Mouse (Mus musculus): ENCODE data around the gene Otulin. TPM values are rescaled to one million over a fixed set of nuclear protein-coding genes. Genes with fewer than 3 reads are reported as not detected.

The Otulin gene
- total and polyA plus RNA-seq, 3 experiments = 18.7 to 26.1 (median 24.6) TPM

GRCm38 (mm10) chr15:27568371-27568770, 62.1 kb downstream of the Otulin start:
- WGBS = 84% methylated on average over 6 of the region's 6 CpGs

DNA sequence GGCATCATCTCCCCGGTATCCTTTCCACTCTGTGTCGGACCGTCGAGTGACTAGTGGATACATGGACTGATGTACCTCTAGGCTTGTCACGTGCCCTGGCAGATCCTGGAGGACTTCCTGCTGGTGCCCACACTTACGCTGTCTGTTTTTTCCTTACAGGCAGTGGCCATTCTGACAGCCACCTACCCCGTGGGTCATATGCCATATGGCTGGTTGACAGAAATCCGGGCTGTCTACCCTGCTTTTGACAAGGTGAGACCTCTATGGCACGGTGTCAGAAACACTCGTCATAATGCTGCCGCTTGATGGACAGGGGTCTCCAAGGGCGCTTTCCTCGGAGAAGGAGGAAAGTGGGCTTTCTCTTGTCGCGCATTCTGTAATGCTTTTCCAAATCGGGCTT, 63.1 kb downstream of the Otulin start:
- H3K36me3 ChIP-seq (ENCODE audit: control insufficient read depth, insufficient read depth, low read length) = peaks cover 4% of the 10 kb centered on the region
- DNase-seq = no peak
- H3K4me3 ChIP-seq = no peak overlapping the region
- H3K9ac ChIP-seq (ENCODE audit: low read depth, low read length) = no peak overlapping the region
- H3K79me2 ChIP-seq (replicated peaks; ENCODE audit: control insufficient read depth, insufficient read depth, low read length) = no peaks in the 10 kb centered on the region
- intact Hi-C loops (cut with DNase I) = no loop called here
- H3K4me1 ChIP-seq (ENCODE audit: control insufficient read depth, insufficient read depth, low read length) = peaks cover 3% of the 10 kb centered on the region; the same call in 1 of the 2 replicates
- H3K27ac ChIP-seq = no peak overlapping the region
- WGBS = 88% methylated on average over 16 of the region's 16 CpGs
- TF ChIP-seq CTCF (IDR thresholded peaks at IDR 0.05) = no peak
- no peak for TF ChIP-seq POLR2A (IDR thresholded peaks at IDR 0.05; ENCODE audit: insufficient read depth, low read depth, low read length)
- TF ChIP-seq EP300 (IDR thresholded peaks at IDR 0.05; ENCODE audit: insufficient read depth, low read depth, low read length) = no peak
- H3K27me3 ChIP-seq (ENCODE audit: control insufficient read depth, insufficient read depth, low read length) = no peaks in the 10 kb centered on the region

More at GRCm38 (mm10) chr15:27568371-27568770, 62.1 kb downstream of the Otulin start:
- intact Hi-C loops (cut with DNase I) = no loop called here
- Histone ChIP-seq H3K79me2 (replicated peaks; ENCODE audit: control insufficient read depth, insufficient read depth, low read length) (no peaks in the 10 kb centered on the region), H3K36me3 (ENCODE audit: control insufficient read depth, insufficient read depth, low read length) (peaks cover 10% of the 10 kb centered on the region), H3K27me3 (ENCODE audit: control insufficient read depth, insufficient read depth, low read length) (no peaks in the 10 kb centered on the region), H3K4me1 (ENCODE audit: control insufficient read depth, insufficient read depth, low read length) (peaks cover 5% of the 10 kb centered on the region), H3K27ac (no peak overlapping the region), H3K4me3 (no peak overlapping the region), H3K9ac (ENCODE audit: low read depth, low read length) (no peak overlapping the region)
- TF ChIP-seq POLR2A (IDR thresholded peaks at IDR 0.05; ENCODE audit: insufficient read depth, low read depth, low read length) (no peak), CTCF (IDR thresholded peaks at IDR 0.05) (no peak), EP300 (IDR thresholded peaks at IDR 0.05; ENCODE audit: insufficient read depth, low read depth, low read length) (no peak)
- DNase-seq = no peak

DNA sequence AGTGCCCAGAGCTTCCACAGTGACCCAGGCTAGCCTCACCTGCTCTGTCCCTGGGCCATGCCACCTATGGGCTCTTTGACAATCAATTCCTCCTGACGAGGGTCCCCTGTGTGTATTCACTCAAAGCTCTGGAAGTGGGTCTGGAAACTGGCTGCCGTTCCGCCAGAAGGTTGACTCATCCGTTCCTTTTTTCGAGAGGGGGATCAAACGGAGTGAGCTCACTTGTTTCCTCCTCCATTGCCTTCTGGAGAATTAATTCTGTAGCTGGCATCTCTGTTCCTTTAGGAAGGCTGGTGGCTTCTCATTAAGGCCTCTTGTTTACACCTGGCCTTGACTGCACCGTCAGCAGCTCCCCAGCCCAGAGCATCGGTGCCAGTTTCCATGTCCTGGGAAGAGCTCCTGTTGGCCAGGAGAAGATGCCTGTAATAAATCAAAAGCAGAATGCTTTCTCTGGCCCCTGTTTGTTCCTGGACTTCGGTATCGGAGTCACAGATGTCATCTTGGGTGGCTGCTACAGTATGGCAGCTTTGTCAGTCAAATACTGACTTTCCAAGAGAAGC, 64.8 kb downstream of the Otulin start:
- WGBS = 83% methylated on average over 10 of the region's 10 CpGs
- Histone ChIP-seq H3K4me1 (ENCODE audit: control insufficient read depth, insufficient read depth, low read length) (peaks cover 3% of the 10 kb centered on the region; the same call in 1 of the 2 replicates), H3K36me3 (ENCODE audit: control insufficient read depth, insufficient read depth, low read length) (peaks cover 3% of the 10 kb centered on the region), H3K27me3 (ENCODE audit: control insufficient read depth, insufficient read depth, low read length) (no peaks in the 10 kb centered on the region), H3K4me3 (no peak overlapping the region), H3K79me2 (replicated peaks; ENCODE audit: control insufficient read depth, insufficient read depth, low read length) (no peaks in the 10 kb centered on the region), H3K27ac (no peak overlapping the region), H3K9ac (ENCODE audit: low read depth, low read length) (no peak overlapping the region)
- intact Hi-C loops (cut with DNase I) = no loop called here
- no peak for DNase-seq
- TF ChIP-seq CTCF (IDR thresholded peaks at IDR 0.05) = no peak

- Histone ChIP-seq H3K9ac (ENCODE audit: low read depth, low read length) (no peak overlapping the region), H3K79me2 (replicated peaks; ENCODE audit: control insufficient read depth, insufficient read depth, low read length) (no peaks in the 10 kb centered on the region), H3K27me3 (ENCODE audit: control insufficient read depth, insufficient read depth, low read length) (no peaks in the 10 kb centered on the region), H3K27ac (no peak overlapping the region), H3K4me1 (ENCODE audit: control insufficient read depth, insufficient read depth, low read length) (0 out of 2 replicates have a peak, but pooled peaks cover 1% of the 10 kb centered on the region), H3K4me3 (no peak overlapping the region), H3K36me3 (ENCODE audit: control insufficient read depth, insufficient read depth, low read length) (peaks cover 2% of the 10 kb centered on the region; the same call in 1 of the 2 replicates)
- no peak for DNase-seq
- no peak for TF ChIP-seq POLR2A (IDR thresholded peaks at IDR 0.05; ENCODE audit: insufficient read depth, low read depth, low read length)
- TF ChIP-seq CTCF (IDR thresholded peaks at IDR 0.05) = no peak
- no peak for TF ChIP-seq EP300 (IDR thresholded peaks at IDR 0.05; ENCODE audit: insufficient read depth, low read depth, low read length)
- 93% methylated on average over 14 of the region's 14 CpGs for WGBS
- intact Hi-C loops (cut with DNase I) = no loop called here
Measured at GRCm38 (mm10) chr15:27564106-27565100, 66.1 kb downstream of the Otulin start.

- intact Hi-C loops (cut with DNase I) = no loop called here
- H3K79me2 ChIP-seq (replicated peaks; ENCODE audit: control insufficient read depth, insufficient read depth, low read length) = no peaks in the 10 kb centered on the region
- peak overlapping the region; percentile 52 for H3K27ac ChIP-seq
Measured at GRCm38 (mm10) chr15:27560315-27560714, 70.2 kb downstream of the Otulin start.

More at GRCm38 (mm10) chr15:27560315-27560714, 70.2 kb downstream of the Otulin start:
- Histone ChIP-seq H3K4me3 (no peak overlapping the region), H3K9ac (ENCODE audit: low read depth, low read length) (no peak overlapping the region), H3K27me3 (ENCODE audit: control insufficient read depth, insufficient read depth, low read length) (no peaks in the 10 kb centered on the region), H3K36me3 (ENCODE audit: control insufficient read depth, insufficient read depth, low read length) (peaks cover 5% of the 10 kb centered on the region; the same call in 1 of the 2 replicates), H3K4me1 (ENCODE audit: control insufficient read depth, insufficient read depth, low read length) (peaks cover 2% of the 10 kb centered on the region; the same call in 1 of the 2 replicates)
- TF ChIP-seq EP300 (IDR thresholded peaks at IDR 0.05; ENCODE audit: insufficient read depth, low read depth, low read length) = 0 out of 2 replicates have a peak, but pooled peaks have one; percentile 11
- TF ChIP-seq CTCF (IDR thresholded peaks at IDR 0.05) = no peak
- no peak for TF ChIP-seq POLR2A (IDR thresholded peaks at IDR 0.05; ENCODE audit: insufficient read depth, low read depth, low read length)
- DNase-seq = no peak
- 71% methylated on average over 11 of the region's 11 CpGs for WGBS

Measured in heart, adult 2 months (tissue).